Mouse (Mus musculus) urinary bladder, postnatal 10 days (tissue): ENCODE data around the gene Asb14.
"Not testable (repeated sequence)": the region's sequence is repeated elsewhere in the genome, so short reads cannot be mapped to it uniquely, and the experiment has no call there.

ENCODE experiments used
- DNase-seq: peaks from one replicate; pipeline ENCODE4 v3.0.0; 2022; ENCODE audit warnings: low spot score

The Asb14 gene

GRCm38 (mm10) chr14:26894392-26894791, at the start of gene Asb14:
TSS of gene Asb14 (plus strand) at chr14:26894557.
- DNase-seq: no peak

- no peak for DNase-seq
Observed at GRCm38 (mm10) chr14:26853053-26853452, 41.3 kb upstream of the Asb14 start.

GRCm38 (mm10) chr14:26854066-26854465, 40.3 kb upstream of the Asb14 start:
- DNase-seq: no peak

- DNase-seq: no peak
Observed at GRCm38 (mm10) chr14:26858364-26858763, 36.0 kb upstream of the Asb14 start.

GRCm38 (mm10) chr14:26859024-26859423, 35.3 kb upstream of the Asb14 start:
- no peak for DNase-seq

- DNase-seq: no peak
Observed at GRCm38 (mm10) chr14:26867356-26867755, 27.0 kb upstream of the Asb14 start.

GRCm38 (mm10) chr14:26868299-26868698, 26.1 kb upstream of the Asb14 start:
- no peak for DNase-seq

GRCm38 (mm10) chr14:26878756-26879155, 15.6 kb upstream of the Asb14 start:
- DNase-seq: no peak

GRCm38 (mm10) chr14:26879976-26880375, 14.4 kb upstream of the Asb14 start:
- no peak for DNase-seq

GRCm38 (mm10) chr14:26881700-26882099, 12.7 kb upstream of the Asb14 start:
- DNase-seq: no peak

- no peak for DNase-seq
Observed at GRCm38 (mm10) chr14:26887244-26887643, 7.1 kb upstream of the Asb14 start.

- no peak for DNase-seq
Observed at GRCm38 (mm10) chr14:26890777-26891176, 3.6 kb upstream of the Asb14 start.

- no peak for DNase-seq
Observed at GRCm38 (mm10) chr14:26899490-26899889, 5.1 kb downstream of the Asb14 start.

- no peak for DNase-seq
Observed at GRCm38 (mm10) chr14:26900893-26901292, 6.5 kb downstream of the Asb14 start.

- no peak for DNase-seq
Observed at GRCm38 (mm10) chr14:26907401-26907800, 13.0 kb downstream of the Asb14 start.

GRCm38 (mm10) chr14:26910461-26910860, 16.1 kb downstream of the Asb14 start:
- DNase-seq: not testable (repeated sequence)

- DNase-seq: no peak
Observed at GRCm38 (mm10) chr14:26911201-26911600, 16.8 kb downstream of the Asb14 start.

GRCm38 (mm10) chr14:26911826-26912225, 17.5 kb downstream of the Asb14 start:
- DNase-seq: no peak

- no peak for DNase-seq
Observed at GRCm38 (mm10) chr14:26913681-26914268, 19.4 kb downstream of the Asb14 start.

GRCm38 (mm10) chr14:26919310-26919709, 25.0 kb downstream of the Asb14 start:
- no peak for DNase-seq

- no peak for DNase-seq
Observed at GRCm38 (mm10) chr14:26923702-26924421, 29.5 kb downstream of the Asb14 start.

GRCm38 (mm10) chr14:26934891-26935290, 40.5 kb downstream of the Asb14 start:
- DNase-seq: no peak

- DNase-seq: no peak
Observed at GRCm38 (mm10) chr14:26935558-26935957, 41.2 kb downstream of the Asb14 start.

- not testable (repeated sequence) for DNase-seq
Observed at GRCm38 (mm10) chr14:26956139-26956538, 61.8 kb downstream of the Asb14 start.
